Mouse (Mus musculus) brain, embryonic 14.5 days (tissue): ENCODE results near the gene Anapc15. TPM values are rescaled to one million over a fixed set of nuclear protein-coding genes. Genes with fewer than 3 reads are reported as not detected.

Experiments used
- DNase-seq: peaks from one replicate; pipeline ENCODE4 v3.0.0-alpha.2; 2011; ENCODE audit warnings: low read depth
- CTCF ChIP-seq: fragments of 200-500 bp; IDR thresholded peaks from 2 replicates; pipeline ENCODE4 v1.5.1; 2012; ENCODE audit warnings: inconsistent platforms, mild to moderate bottlenecking, moderate library complexity, borderline replicate concordance; ENCODE audit not compliant: insufficient read depth, insufficient read length; ENCODE audit errors: extremely low read depth
- POLR2A ChIP-seq: fragments of 200-500 bp; IDR thresholded peaks from 2 replicates; pipeline ENCODE4 v1.6.1; 2012; ENCODE audit warnings: mild to moderate bottlenecking, inconsistent platforms, borderline replicate concordance; ENCODE audit not compliant: poor library complexity, insufficient read depth, insufficient read length, severe bottlenecking; ENCODE audit errors: extremely low read depth
- polyA plus RNA-seq: library from polyadenylated mRNA; depleted of rRNA; stranded (reverse); fragments of >200 nt; gene quantifications from 2 replicates; pipeline ENCODE4 v1.2.3, GENCODE M21; 2012; rRNA removed

Anapc15 gene
- 88.7 and 115 TPM in 2 replicates for polyA plus RNA-seq

GRCm38 (mm10) chr7:101863415-101863814 is at the start of gene Anapc15:
TSS of gene Anapc15 (plus strand) at chr7:101863715.
- TF ChIP-seq CTCF = no peak
- TF ChIP-seq POLR2A = no peak
- DNase-seq = no peak

GRCm38 (mm10) chr7:101817861-101818401 is 45.6 kb upstream of the Anapc15 start, which contains the start of gene Phox2a:
TSS of gene Phox2a (plus strand) at chr7:101818313.
- TF ChIP-seq CTCF (no peak), POLR2A (no peak)
- no peak for DNase-seq

GRCm38 (mm10) chr7:101820295-101821030 is 43.1 kb upstream of the Anapc15 start:
- peak; percentile 51 for DNase-seq
- TF ChIP-seq CTCF (no peak), POLR2A (no peak)

GRCm38 (mm10) chr7:101821571-101822501 is 41.7 kb upstream of the Anapc15 start:
- peak; percentile 78 for DNase-seq
- TF ChIP-seq POLR2A = no peak
- TF ChIP-seq CTCF = no peak

GRCm38 (mm10) chr7:101822836-101823757 is 40.4 kb upstream of the Anapc15 start:
- peak; percentile 53 for DNase-seq

GRCm38 (mm10) chr7:101823758-101824630 is 39.5 kb upstream of the Anapc15 start:
- peak; percentile 45 for DNase-seq

More at GRCm38 (mm10) chr7:101822836-101823757, 40.4 kb upstream of the Anapc15 start:
- TF ChIP-seq CTCF (peak; percentile 50; the same call in 1 of the 2 replicates), POLR2A (no peak)

GRCm38 (mm10) chr7:101830373-101830772 is 33.1 kb upstream of the Anapc15 start:
- TF ChIP-seq CTCF (no peak), POLR2A (no peak)
- DNase-seq = no peak

More at GRCm38 (mm10) chr7:101823758-101824630, 39.5 kb upstream of the Anapc15 start:
- TF ChIP-seq CTCF (no peak), POLR2A (no peak)

- DNase-seq = no peak
- no peak for TF ChIP-seq POLR2A
- TF ChIP-seq CTCF = no peak
Observed at GRCm38 (mm10) chr7:101831437-101831836, 32.1 kb upstream of the Anapc15 start.

GRCm38 (mm10) chr7:101832372-101832771 is 31.1 kb upstream of the Anapc15 start:
- DNase-seq = no peak

More at GRCm38 (mm10) chr7:101832372-101832771, 31.1 kb upstream of the Anapc15 start:
- no peak for TF ChIP-seq CTCF
